Mouse (Mus musculus) cerebellum, adult 2 months (tissue): ENCODE measurements at regions not wholly inside any gene's neighbourhood (a gene's known extent, or its start where the extent isn't known, plus 50 kb on each side); places are given as distances from the start of the nearest gene placed in this dataset.

Experiments used
- CTCF ChIP-seq: fragments of 200-500 bp; IDR thresholded peaks from 2 replicates; pipeline ENCODE4 v1.5.1; 2011; ENCODE audit warnings: low read depth, mild to moderate bottlenecking, control low read depth, low read length, moderate library complexity, borderline replicate concordance; ENCODE audit not compliant: insufficient read depth
- POLR2A ChIP-seq: fragments of 200-500 bp; IDR thresholded peaks from 2 replicates; pipeline ENCODE4 v1.6.1; 2011; ENCODE audit warnings: low read length, control low read depth, borderline replicate concordance; ENCODE audit not compliant: insufficient read depth

DNA sequence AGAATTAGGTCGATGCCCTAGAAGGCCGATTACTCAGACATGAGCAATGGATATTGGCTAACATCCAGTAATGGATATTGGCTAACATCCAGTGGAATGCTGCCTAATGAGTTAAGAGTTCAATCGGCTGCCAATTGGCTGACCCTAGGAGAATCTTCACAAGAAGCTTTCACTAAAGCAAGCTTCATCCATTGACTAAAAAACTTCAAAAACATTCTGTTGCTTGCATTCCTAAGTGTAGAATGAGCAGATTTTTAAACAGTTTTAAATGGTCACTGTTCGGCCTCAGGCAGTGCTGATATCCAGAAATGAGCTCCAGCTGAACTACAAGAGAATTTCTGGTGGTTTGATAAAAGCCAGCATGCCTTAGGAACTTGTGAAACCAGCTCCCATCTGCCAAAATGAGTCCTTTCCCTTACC, 56.8 kb upstream of the Cenpe start:
- TF ChIP-seq CTCF (no peak), POLR2A (no peak)
